ENCODE assay signal across 9 mouse cellular contexts in genomic region chr6:89607999-89608398, GRCm38 (mm10). TPM values are rescaled to one million over a fixed set of nuclear protein-coding genes. Genes with fewer than 3 reads are reported as not detected.
DNase-seq lines count a peak whose midpoint lies in the region; ATAC-seq and TF ChIP-seq lines count a peak whose summit lies in the region.
"Had no signal": no experiment of that assay in that cellular context is flagged by ENCODE, and none has a peak within 500 bp of the region (broad histone marks: within the 10 kb centered on the region; RNA-seq: fewer than 3 reads in every experiment).

No protein-coding gene starts in this region.

- no peaks in the 10 kb centered on the region for H3K4me1 ChIP-seq in lung, embryonic 14.5 days (ENCODE audit: insufficient read depth)

- no peaks in the 10 kb centered on the region for H3K27me3 ChIP-seq in lung, embryonic 14.5 days (ENCODE audit: insufficient read depth, low read length)
- H3K27me3 ChIP-seq: forebrain, embryonic 15.5 days had no signal

- H3K36me3 ChIP-seq in lung, embryonic 14.5 days (ENCODE audit: insufficient read depth): no peaks in the 10 kb centered on the region
- H3K36me3 ChIP-seq: forebrain, embryonic 15.5 days had no signal

- H3K4me3 ChIP-seq in gastrocnemius, adult 2 months: no peak overlapping the region
- H3K4me3 ChIP-seq in lung, embryonic 14.5 days (ENCODE audit: low read depth, low read length): no peak overlapping the region
- H3K4me3 ChIP-seq: forebrain, embryonic 15.5 days had no signal

- no peak overlapping the region for H3K4me2 ChIP-seq in lung, embryonic 14.5 days
- H3K4me2 ChIP-seq: forebrain, embryonic 15.5 days had no signal

- DNase-seq in gastrocnemius, adult 2 months: no peak
- no peak for DNase-seq in gastrocnemius, postnatal 4 days (ENCODE audit: low spot score in 2 of 2)
- no peak for DNase-seq in lung, embryonic 14.5 days
- DNase-seq in lung, postnatal 14 days: no peak
- DNase-seq in NIH3T3 (ENCODE audit: low read depth): peak; percentile 21
- no peak for DNase-seq in urinary bladder, adult 2 months (ENCODE audit: low spot score)
- no peak for DNase-seq in left cerebral cortex, adult 8-10 months (ENCODE audit: low spot score in 2 of 2)

- no peak overlapping the region for H3K9ac ChIP-seq in lung, embryonic 14.5 days
- H3K9ac ChIP-seq: forebrain, embryonic 15.5 days had no signal

- 51% methylated on average over 4 of the region's 4 CpGs for WGBS in lung, embryonic 14.5 days

- no peak overlapping the region for H3K27ac ChIP-seq in gastrocnemius, adult 2 months
- no peak overlapping the region for H3K27ac ChIP-seq in lung, embryonic 14.5 days (ENCODE audit: low read depth)
- H3K27ac ChIP-seq: forebrain, embryonic 15.5 days had no signal

- no peak for ATAC-seq in lung, embryonic 14.5 days (ENCODE audit: insufficient read depth)
- 0 out of 2 replicates have a peak, but pooled peaks have one; percentile 55 for ATAC-seq in megakaryocyte-erythroid progenitor cell, adult 5-6 weeks (replicated peaks; ENCODE audit: low FRiP score, low TSS enrichment, poor library complexity, severe bottlenecking)
- ATAC-seq: forebrain, embryonic 15.5 days had no signal

- peak; percentile 51 for TF ChIP-seq CTCF in gastrocnemius, adult 2 months (IDR thresholded peaks at IDR 0.05)
- peak; percentile 41 for TF ChIP-seq CTCF in lung, embryonic 14.5 days (IDR thresholded peaks at IDR 0.05; ENCODE audit: low read depth)

- H3K9me3 ChIP-seq in lung, embryonic 14.5 days (ENCODE audit: low read depth, low read length): no peaks in the 10 kb centered on the region
- H3K9me3 ChIP-seq: forebrain, embryonic 15.5 days had no signal

- intact Hi-C loops in gastrocnemius, adult 2 months (cut with DNase I): no loop called here

RNA-seq across cellular contexts. Expression of gene Chchd6, which starts 12.5 kb away (rescaled TPM):
- total RNA-seq in gastrocnemius, adult 2 months (2021): 1 to 10 TPM; 2.5 TPM
- total RNA-seq in gastrocnemius, postnatal 4 days (2021): 10 to 100 TPM in 1 of 2 experiments, 1 to 10 TPM in 1; 9.1 to 11.4 TPM
- polyA plus RNA-seq in lung, embryonic 14.5 days (2014; fragmentation: Nextera tagmentation; extraction: Ambion mirVana): 66.9 and 69.3 TPM in 2 replicates
- 11.4 and 16.1 TPM in 2 replicates for total RNA-seq in megakaryocyte-erythroid progenitor cell, adult 5-6 weeks (2014; fragmentation: Nextera tagmentation)
- 7.0 and 12.0 TPM in 2 replicates for total RNA-seq in megakaryocyte-erythroid progenitor cell, adult 5-6 weeks (2017)
- 32.2 and 38.0 TPM in 2 replicates for polyA plus RNA-seq in urinary bladder, adult 2 months (2012; rRNA removed)
- total RNA-seq in left cerebral cortex, adult 8-10 months (2022): 10 to 100 TPM; 75.6 to 85.2 (median 78.1) TPM

RNA-seq across cellular contexts. Expression of gene Txnrd3, which starts 35.8 kb away (rescaled TPM):
- total RNA-seq in gastrocnemius, adult 2 months (2021): 1 to 10 TPM; 3.4 to 4.4 TPM
- 1 to 10 TPM; 8.3 to 9.6 TPM for total RNA-seq in gastrocnemius, postnatal 4 days (2021)
- polyA plus RNA-seq in lung, embryonic 14.5 days (2014; fragmentation: Nextera tagmentation; extraction: Ambion mirVana): 14.6 and 14.9 TPM in 2 replicates
- total RNA-seq in megakaryocyte-erythroid progenitor cell, adult 5-6 weeks (2014; fragmentation: Nextera tagmentation): 11.1 and 12.3 TPM in 2 replicates
- total RNA-seq in megakaryocyte-erythroid progenitor cell, adult 5-6 weeks (2017): 21.6 and 22.8 TPM in 2 replicates
- polyA plus RNA-seq in urinary bladder, adult 2 months (2012; rRNA removed): 7.3 and 8.1 TPM in 2 replicates
- total RNA-seq in left cerebral cortex, adult 8-10 months (2022): 1 to 10 TPM; 4.7 to 5.9 (median 5.6) TPM

Comparison
In these comparisons a context has a peak if more than half of its experiments do, and no peak if none do; other contexts are left out.
1. RNA of gene Chchd6, which starts 12.5 kb away (total RNA-seq): 75.6 to 85.2 TPM in left cerebral cortex, adult 8-10 months; 7.0 to 16.1 TPM in megakaryocyte-erythroid progenitor cell, adult 5-6 weeks, 9.1 to 11.4 TPM in gastrocnemius, postnatal 4 days and 2.5 TPM in gastrocnemius, adult 2 months; every median in the first group is over 4 times any median in the second.